Mouse (Mus musculus) bone marrow macrophage, adult 2 months (primary cell): ENCODE data around the gene Olfr338. TPM values are rescaled to one million over a fixed set of nuclear protein-coding genes. Genes with fewer than 3 reads are reported as not detected.
"Not testable (repeated sequence)": the region's sequence is repeated elsewhere in the genome, so short reads cannot be mapped to it uniquely, and the experiment has no call there.

ENCODE experiments used
- H3K27ac ChIP-seq: 2 replicates; pipeline ENCODE4 v1.5.1; 2012; ENCODE audit warnings: low read depth, low read length; ENCODE audit not compliant: insufficient read depth
- H3K4me1 ChIP-seq: 2 replicates; pipeline ENCODE4 v1.6.1; 2012; ENCODE audit warnings: low read length; ENCODE audit not compliant: control insufficient read depth, insufficient read depth
- H3K4me3 ChIP-seq: 2 replicates; pipeline ENCODE4 v1.5.1; 2012; ENCODE audit warnings: mild to moderate bottlenecking, low read length, moderate library complexity; ENCODE audit not compliant: insufficient read depth
- CTCF ChIP-seq: IDR thresholded peaks from 2 replicates; pipeline ENCODE4 v1.5.1; 2012; ENCODE audit warnings: low read depth, mild to moderate bottlenecking, low read length, moderate library complexity
- POLR2A ChIP-seq: IDR thresholded peaks from 2 replicates; pipeline ENCODE4 v1.6.1; 2012; ENCODE audit warnings: mild to moderate bottlenecking, low read depth, low read length, borderline replicate concordance
- polyA plus RNA-seq: library from polyadenylated mRNA; stranded (reverse); fragments of >200 nt; gene quantifications from 2 replicates; pipeline ENCODE4 v1.2.4, GENCODE M21; 2012; ENCODE audit not compliant: missing spikeins, insufficient read depth, insufficient read length

Gene Olfr338
- not detected in 2 replicates for polyA plus RNA-seq

DNA sequence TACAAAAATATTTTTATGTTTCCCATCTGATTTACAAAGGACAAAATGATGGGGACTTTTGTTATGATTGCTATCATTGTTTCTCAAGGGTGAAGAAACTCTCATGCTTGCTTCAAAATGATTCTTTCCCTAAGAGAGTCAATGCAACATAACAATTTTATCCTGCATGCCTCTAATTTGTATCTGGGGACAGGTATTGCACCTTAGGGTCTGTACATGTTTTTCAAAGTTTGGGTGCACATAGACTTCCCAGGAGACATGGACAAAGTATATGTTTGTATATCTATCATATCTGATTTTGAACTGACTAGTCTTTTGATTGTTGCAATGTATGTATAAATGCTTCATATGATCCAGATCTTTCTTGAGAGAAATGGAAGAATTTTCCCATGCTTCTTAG, at the start of gene Olfr338:
Olfr338 (plus strand) TSS at position 301 of the 400 bp plus-strand sequence.
- Histone ChIP-seq H3K27ac (no peak within 1 kb of the TSS), H3K4me1 (no peaks in the 10 kb centered on the region), H3K4me3 (no peak within 1 kb of the TSS)
- TF ChIP-seq POLR2A (no peak), CTCF (no peak)

DNA sequence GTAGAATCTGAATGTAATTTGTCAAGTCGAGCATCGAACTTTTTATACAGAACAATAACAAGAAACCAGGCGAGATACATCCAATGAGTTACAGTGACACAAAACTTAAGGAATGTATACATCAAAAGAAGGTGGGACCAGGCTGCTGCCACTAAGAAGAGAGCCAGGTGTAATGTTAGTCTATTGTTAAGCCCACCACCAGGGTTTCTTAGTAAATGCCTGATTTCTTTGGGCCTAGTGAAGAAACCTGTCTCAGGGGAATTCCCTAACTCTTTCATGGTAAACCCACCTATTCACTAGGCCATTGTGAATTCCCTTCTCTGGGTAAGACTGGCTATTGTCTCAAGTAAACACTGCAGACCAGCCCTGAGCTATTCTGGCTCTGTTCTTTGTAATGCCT, 41.9 kb downstream of the Olfr338 start:
- not testable (repeated sequence) for H3K4me1 ChIP-seq, H3K4me3 ChIP-seq, H3K27ac ChIP-seq

DNA sequence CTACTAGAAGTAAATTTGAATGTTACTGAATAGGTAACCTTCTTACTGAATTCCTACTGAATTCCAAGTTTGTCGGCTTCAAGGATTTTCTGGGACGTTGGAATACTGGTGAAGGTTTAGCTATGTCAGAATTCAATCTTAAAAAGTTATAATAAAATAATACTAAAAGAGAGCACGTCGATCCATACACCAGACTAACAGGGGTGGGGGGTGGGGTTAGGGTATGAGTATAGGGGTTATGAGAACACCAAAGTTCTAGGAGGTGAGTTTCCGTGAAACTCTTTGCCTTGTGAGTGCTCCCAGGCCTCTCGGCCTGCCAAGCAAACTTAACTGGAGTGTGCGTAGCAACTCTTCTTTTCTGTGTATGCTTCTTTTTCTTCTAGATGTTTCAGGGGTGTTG, 42.3 kb downstream of the Olfr338 start:
- H3K4me3 ChIP-seq, H3K4me1 ChIP-seq, H3K27ac ChIP-seq: not testable (repeated sequence)

DNA sequence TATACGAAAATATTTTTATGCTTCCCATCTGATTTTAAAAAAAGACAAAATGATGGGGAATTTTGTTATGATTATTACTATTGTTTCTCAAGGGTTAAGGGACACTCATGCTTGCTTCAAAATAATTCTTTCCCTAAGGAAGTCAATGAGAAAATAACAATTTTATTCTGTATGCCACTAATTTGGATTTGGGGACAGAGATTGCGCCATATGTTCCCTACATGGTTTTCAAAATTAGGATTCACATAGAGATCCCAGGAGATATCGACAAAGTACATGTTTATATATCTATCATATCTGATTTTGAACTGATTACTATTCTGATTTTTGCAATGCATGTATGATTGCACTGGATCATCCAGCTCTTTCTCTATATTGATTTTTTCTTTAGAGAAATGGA, 45.3 kb downstream of the Olfr338 start, which contains the start of gene Olfr339:
Olfr339 (plus strand) TSS at position 301 of the 400 bp plus-strand sequence.
- no peak within 1 kb of the TSS for H3K27ac ChIP-seq
- H3K4me1 ChIP-seq = no peaks in the 10 kb centered on the region
- no peak within 1 kb of the TSS for H3K4me3 ChIP-seq
- TF ChIP-seq CTCF (no peak), POLR2A (no peak)

Other genes starting within 250 kb of the Olfr338 start
- 8.1 and 10.6 TPM in 2 replicates for gene Mrrf, start 237.1 kb upstream of the Olfr338 start, polyA plus RNA-seq
- 18.6 and 20.7 TPM in 2 replicates for gene Rbm18, start 236.7 kb upstream of the Olfr338 start, polyA plus RNA-seq
- gene Ptgs1, start 143.1 kb upstream of the Olfr338 start, polyA plus RNA-seq = 17.1 and 21.6 TPM in 2 replicates
- gene Olfr339, start 45.4 kb downstream of the Olfr338 start, polyA plus RNA-seq = not detected in 2 replicates
- not detected in 2 replicates for gene Olfr340, start 79.1 kb downstream of the Olfr338 start, polyA plus RNA-seq
- gene Olfr341, start 108.9 kb downstream of the Olfr338 start, polyA plus RNA-seq = not detected in 2 replicates
- not detected in 2 replicates for gene Olfr342, start 151.5 kb downstream of the Olfr338 start, polyA plus RNA-seq
- 0.07 and 0.17 TPM in 2 replicates for gene Olfr344, start 193.1 kb downstream of the Olfr338 start, polyA plus RNA-seq